Mouse (Mus musculus) cerebellum, postnatal 36 days (tissue): ENCODE results near the gene Adat1.

Experiments used
- DNase-seq, 2 experiments: peaks; one replicate each; pipeline ENCODE4 v3.0.0; 2021 to 2022; ENCODE audit warnings: mixed read lengths in 2 of 2

The Adat1 gene

GRCm38 (mm10) chr8:111992013-111992702, at the start of gene Adat1:
Gene Adat1 (minus strand): TSS chr8:111992302.
- DNase-seq = peak; percentile 87

GRCm38 (mm10) chr8:112037521-112037920, 45.4 kb upstream of the Adat1 start:
- DNase-seq = no peak

DNA sequence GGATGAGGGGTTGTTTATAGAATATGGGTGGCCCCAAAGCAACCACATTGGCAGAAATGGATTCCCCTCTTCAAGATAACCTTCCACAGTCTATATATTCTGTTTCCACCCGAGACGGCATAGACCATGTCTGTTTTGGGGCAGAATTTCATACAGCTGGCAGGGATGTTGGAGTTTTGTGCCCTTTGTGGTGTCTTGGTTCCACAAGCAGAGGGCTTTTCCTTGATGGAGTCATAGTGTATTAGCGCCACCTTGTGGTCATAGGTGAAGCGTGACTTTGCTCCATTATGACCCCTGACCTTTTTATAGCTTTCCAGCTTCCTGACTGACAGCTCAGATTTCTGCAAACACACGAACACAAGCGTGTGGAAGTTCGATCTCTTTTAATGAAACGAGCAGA, 42.5 kb upstream of the Adat1 start:
- DNase-seq = peak; percentile 9 to 38

- DNase-seq = no peak
Measured at GRCm38 (mm10) chr8:112033071-112033470, 41.0 kb upstream of the Adat1 start.

DNA sequence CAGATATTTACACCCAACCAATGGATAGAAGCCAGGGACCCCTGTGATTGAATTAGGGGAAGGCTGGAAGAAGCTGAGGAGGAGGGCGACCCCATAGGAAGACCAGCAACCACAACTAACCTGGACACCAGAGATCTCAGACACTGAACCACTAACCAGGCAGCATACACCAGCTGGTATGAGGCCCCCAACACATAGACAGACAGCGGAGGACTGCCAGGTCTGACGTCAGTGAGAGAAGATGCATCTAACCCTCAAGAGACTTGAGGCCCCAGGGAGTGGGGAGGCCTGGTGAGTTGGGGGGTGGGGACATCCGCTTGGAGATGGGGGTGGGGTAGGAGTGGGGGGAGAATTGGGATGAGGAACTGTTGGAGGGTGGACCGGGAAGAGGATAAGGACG, 38.6 kb upstream of the Adat1 start:
- DNase-seq = no peak

GRCm38 (mm10) chr8:112029455-112029854, 37.4 kb upstream of the Adat1 start:
- DNase-seq = no peak

GRCm38 (mm10) chr8:112014936-112015335, 22.8 kb upstream of the Adat1 start, which contains the start of gene Gm6793:
Gene Gm6793 (minus strand): TSS chr8:112015036.
- no peak for DNase-seq

- DNase-seq = peak; percentile 43 to 45
Measured at GRCm38 (mm10) chr8:112011816-112012242, 19.7 kb upstream of the Adat1 start.

- peak; percentile 90 to 94 for DNase-seq
Measured at GRCm38 (mm10) chr8:112010997-112011815, 19.1 kb upstream of the Adat1 start, which contains the start of the genes Kars and Terf2ip. Gene Kars (minus strand): TSS chr8:112011323. Gene Terf2ip (plus strand): TSS chr8:112011398.

DNA sequence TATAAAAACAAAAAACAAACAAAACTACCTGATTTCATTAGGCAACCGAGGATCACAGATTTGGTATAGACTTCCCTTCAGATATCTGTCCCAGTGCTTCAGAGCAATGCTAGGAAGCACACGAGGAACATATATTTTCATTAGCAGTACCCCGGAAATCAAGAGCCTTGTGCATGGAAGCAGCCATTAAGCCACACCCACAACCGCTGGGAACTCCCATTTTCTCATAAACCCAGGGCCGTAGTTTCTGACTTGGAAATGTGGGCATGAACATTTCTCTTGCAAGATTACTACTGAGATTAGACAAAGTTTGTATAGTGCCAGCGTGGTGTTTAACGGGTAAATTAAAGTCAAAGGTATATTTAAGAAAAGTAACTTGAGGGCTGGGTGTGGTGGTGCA, 17.5 kb upstream of the Adat1 start:
- no peak for DNase-seq

DNA sequence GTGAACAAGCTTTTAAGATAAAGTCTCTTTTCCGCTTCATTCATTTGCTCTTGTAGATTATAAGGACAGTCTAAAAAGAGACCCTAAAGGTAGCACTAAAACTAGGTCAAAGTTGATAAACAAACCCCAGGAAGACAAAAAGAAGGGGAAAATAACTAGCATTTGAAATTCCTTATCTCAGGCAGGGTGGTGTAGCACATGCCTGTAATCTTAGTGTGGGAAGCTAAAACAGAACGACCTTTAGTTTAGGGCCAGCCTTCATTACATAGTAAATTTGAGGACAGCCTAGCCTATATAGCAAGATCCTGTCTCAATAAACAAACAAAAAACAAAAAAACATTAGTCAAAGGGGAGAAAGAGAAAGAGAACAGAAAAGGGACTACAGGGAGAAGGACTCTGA, 15.6 kb upstream of the Adat1 start:
- DNase-seq = no peak

GRCm38 (mm10) chr8:112005601-112006000, 13.5 kb upstream of the Adat1 start:
- no peak for DNase-seq

DNA sequence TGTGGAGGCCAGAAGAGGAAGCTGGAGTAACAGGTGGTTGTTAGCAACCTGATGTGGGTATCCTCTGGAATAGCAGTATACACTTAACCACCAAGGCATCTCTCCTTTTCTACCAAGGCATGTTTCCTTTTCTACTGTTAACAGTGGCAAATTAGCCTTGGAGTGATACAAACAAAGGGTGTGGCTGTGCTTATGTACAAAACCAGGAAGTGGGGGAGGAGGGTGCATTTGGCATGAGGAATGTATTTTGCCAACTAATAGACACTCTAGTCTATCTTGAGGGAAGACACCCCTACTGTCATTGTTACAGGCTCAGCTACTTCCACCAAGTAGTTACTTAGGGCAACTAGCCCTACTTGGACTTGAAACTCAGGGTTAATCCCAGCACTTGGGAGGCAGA, 12.7 kb upstream of the Adat1 start:
- DNase-seq = no peak

GRCm38 (mm10) chr8:111992703-111993039, 569 bp upstream of the Adat1 start:
- no peak for DNase-seq

DNA sequence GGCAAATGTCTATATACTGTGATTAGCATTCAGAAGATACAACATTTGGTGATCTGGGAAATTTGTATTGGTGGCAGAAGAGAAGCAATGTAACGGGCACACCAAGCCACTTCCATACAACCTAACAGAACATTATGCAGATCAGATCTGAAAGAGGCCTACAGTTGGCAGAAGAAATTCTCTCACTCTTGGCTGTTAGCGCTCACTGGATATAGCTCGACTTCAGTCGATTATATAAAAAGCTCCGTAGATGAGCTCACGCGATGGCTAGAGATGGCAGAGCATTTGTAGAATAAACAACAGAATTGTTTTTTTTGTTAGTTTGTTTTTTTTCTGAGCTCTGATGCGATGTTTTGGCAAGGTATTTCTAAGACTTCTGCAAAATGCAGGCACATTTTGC, 824 bp downstream of the Adat1 start:
- no peak for DNase-seq

GRCm38 (mm10) chr8:111989911-111990310, 2.2 kb downstream of the Adat1 start:
- peak; percentile 84 to 87 for DNase-seq

GRCm38 (mm10) chr8:111984511-111984910, 7.6 kb downstream of the Adat1 start:
- DNase-seq = no peak

GRCm38 (mm10) chr8:111982116-111982515, 10.0 kb downstream of the Adat1 start:
- DNase-seq = peak; percentile 71 to 72

GRCm38 (mm10) chr8:111978147-111978546, 14.0 kb downstream of the Adat1 start:
- DNase-seq = no peak

GRCm38 (mm10) chr8:111976326-111976725, 15.8 kb downstream of the Adat1 start:
- DNase-seq = no peak

GRCm38 (mm10) chr8:111975706-111976105, 16.4 kb downstream of the Adat1 start:
- DNase-seq = no peak

DNA sequence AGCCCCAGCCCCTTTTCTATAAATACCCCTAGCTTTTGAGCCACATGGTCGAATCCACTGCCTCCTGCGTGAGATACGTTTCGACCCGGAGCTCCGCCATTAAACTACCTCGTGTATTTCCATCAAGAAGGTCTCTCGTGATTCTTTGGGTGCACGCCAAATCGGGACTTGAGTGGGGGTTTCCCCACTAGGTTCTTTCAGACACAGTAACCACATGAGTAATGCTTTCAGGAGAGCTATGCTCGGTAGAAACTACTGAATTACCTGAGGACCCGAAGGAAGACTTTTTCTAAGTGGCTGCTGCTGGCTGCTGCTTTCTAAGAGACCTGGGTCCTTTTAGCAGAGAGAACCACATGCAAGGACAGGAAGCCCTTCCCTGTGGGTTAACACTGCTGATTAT, 18.0 kb downstream of the Adat1 start:
- DNase-seq = no peak

DNA sequence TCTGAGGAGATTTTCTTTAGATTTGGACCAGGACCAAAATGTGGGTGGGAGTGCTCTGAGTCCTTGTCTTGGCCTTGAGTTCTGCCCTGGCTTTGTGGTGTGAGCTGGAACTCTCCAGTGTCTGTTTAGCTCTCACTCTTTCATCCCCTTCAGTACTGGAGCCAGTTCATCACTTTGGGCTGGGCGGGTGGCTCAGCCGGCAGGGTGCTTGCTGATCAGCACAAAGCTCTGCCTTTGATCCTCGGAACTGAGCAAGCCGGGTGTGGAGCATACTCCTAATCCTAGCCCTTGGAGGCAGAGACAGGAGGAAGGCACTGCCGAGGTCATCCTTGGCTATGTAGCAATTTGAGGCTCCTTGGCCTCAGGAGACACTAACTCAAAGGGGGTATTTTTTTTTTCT, 23.1 kb downstream of the Adat1 start:
- no peak for DNase-seq

DNA sequence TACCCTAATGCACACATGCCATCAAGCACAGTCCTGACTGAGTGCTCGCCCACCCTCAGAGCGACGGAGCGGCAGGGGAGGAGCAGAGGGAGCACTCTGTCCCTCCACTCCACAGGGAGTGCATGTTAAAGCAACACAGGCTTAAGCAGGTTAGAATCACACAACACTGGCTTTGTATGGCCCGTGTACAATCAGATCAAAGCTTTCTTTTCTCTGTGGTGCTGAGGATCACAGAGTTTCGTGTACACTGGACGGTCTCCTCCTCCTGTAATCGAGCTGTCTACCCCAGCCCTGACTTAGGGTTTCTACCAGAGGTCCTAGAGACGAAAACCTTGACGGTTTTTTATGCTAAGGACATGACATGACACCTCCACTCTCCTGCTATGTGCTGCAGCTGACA, 23.6 kb downstream of the Adat1 start:
- no peak for DNase-seq
